ENCODE assay signal across 9 mouse cellular contexts in the genomic region with DNA sequence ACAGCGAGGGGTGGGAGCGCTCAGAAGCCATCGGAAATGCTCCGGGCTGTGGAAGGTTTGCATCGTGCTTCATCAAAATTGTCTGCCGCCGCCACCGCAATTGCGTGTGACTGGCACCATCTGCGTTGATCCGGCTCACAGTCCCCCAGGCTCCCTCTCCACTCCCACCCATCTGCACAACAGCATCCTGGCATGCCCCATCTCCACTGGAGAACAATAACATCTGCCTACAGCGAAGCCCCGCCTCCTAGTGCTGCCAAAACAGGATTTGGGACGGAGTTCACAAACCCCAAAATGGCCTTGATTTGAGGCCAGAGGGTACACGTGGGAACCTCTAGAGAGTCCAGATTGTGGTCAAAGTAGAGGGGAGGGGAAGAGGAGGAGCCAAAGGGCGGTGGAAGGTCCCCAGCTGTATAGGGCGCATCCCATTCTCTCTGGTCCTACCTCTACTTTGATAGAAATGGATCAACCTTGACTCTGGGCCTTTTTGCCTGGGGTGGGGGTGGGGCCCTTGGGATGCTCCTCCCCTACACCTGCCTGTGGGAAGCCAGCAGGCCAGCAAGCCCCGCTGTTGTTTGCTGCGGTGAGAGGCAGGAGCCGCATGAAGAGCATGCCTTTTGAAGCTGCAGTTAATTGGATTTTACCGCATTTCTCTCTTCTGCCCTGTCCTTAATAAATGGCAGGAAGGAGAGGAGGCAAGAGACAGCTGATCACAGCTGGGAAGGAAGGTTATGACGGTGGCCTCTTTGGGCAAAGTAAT.
DNase-seq lines count a peak whose midpoint lies in the region; ATAC-seq and TF ChIP-seq lines count a peak whose summit lies in the region.
"Had no signal": no experiment of that assay in that cellular context is flagged by ENCODE, and none has a peak within 500 bp of the region (broad histone marks: within the 10 kb centered on the region; RNA-seq: fewer than 3 reads in every experiment).

No protein-coding gene starts in this region.

- no peak overlapping the region for H3K4me3 ChIP-seq in heart, embryonic 12.5 days
- H3K4me3 ChIP-seq in ES-E14 (ENCODE audit: insufficient read depth in 1 of 2, low read depth in 1 of 2, low read length in 2 of 2, poor library complexity in 1 of 2, severe bottlenecking in 1 of 2) = peak overlapping the region; percentile 1 to 39; a peak in 1 of 4 replicates
- peak overlapping the region; percentile 33 for H3K4me3 ChIP-seq in hindbrain, embryonic 10.5 days
- H3K4me3 ChIP-seq in midbrain, embryonic 10.5 days = peak overlapping the region; percentile 18

- peaks cover 5% of the 10 kb centered on the region; the same call in 1 of the 2 replicates for H3K9me3 ChIP-seq in heart, embryonic 12.5 days (replicated peaks)
- H3K9me3 ChIP-seq in ES-E14 (ENCODE audit: control insufficient read depth, insufficient read depth, low read depth, low read length) = no peaks in the 10 kb centered on the region
- H3K9me3 ChIP-seq in hindbrain, embryonic 10.5 days = no peaks in the 10 kb centered on the region
- no peaks in the 10 kb centered on the region for H3K9me3 ChIP-seq in midbrain, embryonic 10.5 days (replicated peaks)

- ATAC-seq in heart, embryonic 12.5 days (ENCODE audit: insufficient number of reproducible peaks, low FRiP score) = no peak
- ATAC-seq in monocyte, adult 5-6 weeks (replicated peaks; ENCODE audit: insufficient number of reproducible peaks, low FRiP score, low TSS enrichment, poor library complexity, severe bottlenecking) = no peak

- peaks cover 12% of the 10 kb centered on the region for H3K4me1 ChIP-seq in heart, embryonic 12.5 days (replicated peaks)
- peaks cover 0 to 14% of the 10 kb centered on the region in 2 experiments; a peak in 1 of 4 replicates for H3K4me1 ChIP-seq in ES-E14 (ENCODE audit: control insufficient read depth in 2 of 2, insufficient read depth in 2 of 2, low read length in 2 of 2, poor library complexity in 1 of 2)
- H3K4me1 ChIP-seq in hindbrain, embryonic 10.5 days (replicated peaks) = peaks cover 48% of the 10 kb centered on the region
- H3K4me1 ChIP-seq in midbrain, embryonic 10.5 days = peaks cover 57% of the 10 kb centered on the region

- peak overlapping the region; percentile 1; the same call in 1 of the 2 replicates for H3K4me2 ChIP-seq in heart, embryonic 12.5 days

- WGBS in heart, embryonic 12.5 days = 16% methylated on average over 22 of the region's 22 CpGs
- 8% methylated on average over 22 of the region's 22 CpGs for WGBS in hindbrain, embryonic 10.5 days
- WGBS in midbrain, embryonic 10.5 days = 9% methylated on average over 22 of the region's 22 CpGs

- no peak overlapping the region for H3K9ac ChIP-seq in heart, embryonic 12.5 days
- H3K9ac ChIP-seq in ES-E14 (ENCODE audit: insufficient read depth, low read depth, low read length, poor library complexity, severe bottlenecking) = peak overlapping the region; percentile 50; the same call in 1 of the 2 replicates
- H3K9ac ChIP-seq: liver, embryonic 14.5 days had no signal

- H3K27me3 ChIP-seq in heart, embryonic 12.5 days (replicated peaks) = peaks cover 49% of the 10 kb centered on the region
- H3K27me3 ChIP-seq in hindbrain, embryonic 10.5 days (ENCODE audit: insufficient read depth, poor library complexity, severe bottlenecking) = peaks cover 46% of the 10 kb centered on the region; the same call in 1 of the 2 replicates
- peaks cover 63% of the 10 kb centered on the region for H3K27me3 ChIP-seq in midbrain, embryonic 10.5 days (ENCODE audit: low read depth, poor library complexity, severe bottlenecking)

- no peaks in the 10 kb centered on the region for H3K36me3 ChIP-seq in heart, embryonic 12.5 days
- H3K36me3 ChIP-seq in ES-E14 (ENCODE audit: control insufficient read depth, insufficient read depth, low read length, poor library complexity, severe bottlenecking) = no peaks in the 10 kb centered on the region
- H3K36me3 ChIP-seq in hindbrain, embryonic 10.5 days = no peaks in the 10 kb centered on the region
- H3K36me3 ChIP-seq in midbrain, embryonic 10.5 days = no peaks in the 10 kb centered on the region

- no peak overlapping the region for H3K27ac ChIP-seq in heart, embryonic 12.5 days (ENCODE audit: poor library complexity, severe bottlenecking)
- no peak overlapping the region for H3K27ac ChIP-seq in ES-E14 (ENCODE audit: insufficient read depth, low read depth, low read length, poor library complexity, severe bottlenecking)
- peak overlapping the region; percentile 24 for H3K27ac ChIP-seq in hindbrain, embryonic 10.5 days
- H3K27ac ChIP-seq in midbrain, embryonic 10.5 days (replicated peaks) = peak overlapping the region; percentile 39
- H3K27ac ChIP-seq: liver, embryonic 14.5 days had no signal

- in situ Hi-C loops in ES-E14 (cut with MboI; ENCODE audit: low sequenced_read_pairs in 2 of 2, unreplicated experiment in 2 of 2) = no loop called here

- no peak for DNase-seq in heart, postnatal 36 days
- peak; percentile 77 for DNase-seq in ES-E14 (ENCODE audit: low read depth, low spot score)
- peak; percentile 43 for DNase-seq in hindbrain, embryonic 10.5 days (ENCODE audit: low spot score)
- peak; percentile 47 for DNase-seq in midbrain, embryonic 10.5 days (ENCODE audit: low spot score)
- DNase-seq in gastrocnemius, postnatal 25 days = no peak
- no peak for DNase-seq in kidney, postnatal 36 days

- intact Hi-C loops in heart, postnatal 36 days (cut with DNase I) = no loop called here

TF ChIP-seq in ES-E14, 5 proteins besides CTCF, POLR2A, EP300 and RAD21:
- TF ChIP-seq ZNF384 (IDR thresholded peaks at IDR 0.05; ENCODE audit: low read depth, low read length) (no peak), CHD2 (IDR thresholded peaks at IDR 0.05; ENCODE audit: low read depth, low read length) (no peak), MAFK (IDR thresholded peaks at IDR 0.05; ENCODE audit: insufficient read depth, low read depth, low read length) (no peak), HCFC1 (IDR thresholded peaks at IDR 0.05; ENCODE audit: borderline replicate concordance, insufficient read depth, low read length) (no peak), ZC3H11A (IDR thresholded peaks at IDR 0.05; ENCODE audit: borderline replicate concordance, low read depth, low read length) (no peak)

Comparison
In these comparisons a context has a peak if more than half of its experiments do, and no peak if none do; other contexts are left out.
1. H3K27ac ChIP-seq: peak in hindbrain, embryonic 10.5 days (single experiment) and midbrain, embryonic 10.5 days (single experiment); none in heart, embryonic 12.5 days (single experiment) and ES-E14 (single experiment).
2. DNase-seq: peak in ES-E14 (single experiment), hindbrain, embryonic 10.5 days (single experiment) and midbrain, embryonic 10.5 days (single experiment); none in heart, postnatal 36 days (0 of 2), gastrocnemius, postnatal 25 days (single experiment) and kidney, postnatal 36 days (0 of 2).